Mouse (Mus musculus): ENCODE measurements around the gene Gmpr2. TPM values are rescaled to one million over a fixed set of nuclear protein-coding genes. Genes with fewer than 3 reads are reported as not detected.
A peak's percentile ranks its signal among the peaks of the same experiment; 100 is the strongest.

The Gmpr2 gene
- polyA plus RNA-seq, 1 experiment from 2014 or later: 74.2 TPM

- ATAC-seq (ENCODE audit: low FRiP score, low TSS enrichment): no peak
- WGBS: 77% methylated on average over 7 of the region's 7 CpGs
- no peaks in the 10 kb centered on the region for H3K9me3 ChIP-seq (ENCODE audit: low read length)
- H3K4me3 ChIP-seq (ENCODE audit: low read length): peak overlapping the region; percentile 94
- peak overlapping the region; percentile 74 for H3K4me2 ChIP-seq (replicated peaks; ENCODE audit: low read depth, low read length)
- H3K27me3 ChIP-seq (ENCODE audit: insufficient read depth, low read length): no peaks in the 10 kb centered on the region
- H3K9ac ChIP-seq (replicated peaks; ENCODE audit: low read length): peak overlapping the region; percentile 61
- peaks cover 15% of the 10 kb centered on the region for H3K4me1 ChIP-seq (ENCODE audit: insufficient read depth, low read length)
- peak overlapping the region; percentile 13; the same call in 1 of the 2 replicates for H3K27ac ChIP-seq (ENCODE audit: low read length)
- H3K36me3 ChIP-seq (ENCODE audit: insufficient read depth, low read length): peaks cover 32% of the 10 kb centered on the region
Observed at GRCm38 (mm10) chr14:55672741-55673060, 960 bp downstream of the Gmpr2 start.

- no peak overlapping the region for H3K4me2 ChIP-seq (replicated peaks; ENCODE audit: low read depth, low read length)
- H3K27ac ChIP-seq (ENCODE audit: low read length): no peak overlapping the region
- ATAC-seq (ENCODE audit: low FRiP score, low TSS enrichment): no peak
- no peak overlapping the region for H3K9ac ChIP-seq (replicated peaks; ENCODE audit: low read length)
- H3K9me3 ChIP-seq (ENCODE audit: low read length): no peaks in the 10 kb centered on the region
- H3K36me3 ChIP-seq (ENCODE audit: insufficient read depth, low read length): peaks cover 51% of the 10 kb centered on the region
- peaks cover 16% of the 10 kb centered on the region for H3K4me1 ChIP-seq (ENCODE audit: insufficient read depth, low read length)
- no peaks in the 10 kb centered on the region for H3K27me3 ChIP-seq (ENCODE audit: insufficient read depth, low read length)
- 90% methylated on average over 4 of the region's 4 CpGs for WGBS
- no peak overlapping the region for H3K4me3 ChIP-seq (ENCODE audit: low read length)
Observed at GRCm38 (mm10) chr14:55677615-55678014, 5.9 kb downstream of the Gmpr2 start.

GRCm38 (mm10) chr14:55681160-55682117 is 9.7 kb downstream of the Gmpr2 start, which contains the start of gene Tinf2:
Gene Tinf2, minus strand, starts transcription at chr14:55681820.
- H3K27me3 ChIP-seq (ENCODE audit: insufficient read depth, low read length): no peaks in the 10 kb centered on the region
- peak within 1 kb of the TSS; percentile 90 for H3K27ac ChIP-seq (ENCODE audit: low read length)
- H3K4me2 ChIP-seq (replicated peaks; ENCODE audit: low read depth, low read length): peak within 1 kb of the TSS; percentile 78
- peaks cover 12% of the 10 kb centered on the region; the same call in 1 of the 2 replicates for H3K4me1 ChIP-seq (ENCODE audit: insufficient read depth, low read length)
- H3K4me3 ChIP-seq (ENCODE audit: low read length): peak within 1 kb of the TSS; percentile 70
- ATAC-seq (ENCODE audit: low FRiP score, low TSS enrichment): peak; percentile 98
- no peaks in the 10 kb centered on the region for H3K9me3 ChIP-seq (ENCODE audit: low read length)
- H3K36me3 ChIP-seq (ENCODE audit: insufficient read depth, low read length): peaks cover 37% of the 10 kb centered on the region
- peak within 1 kb of the TSS; percentile 83 for H3K9ac ChIP-seq (replicated peaks; ENCODE audit: low read length)
- under 1% methylated on average over 66 of the region's 66 CpGs for WGBS

- Histone ChIP-seq H3K36me3 (ENCODE audit: insufficient read depth, low read length) (peaks cover 31% of the 10 kb centered on the region), H3K9me3 (ENCODE audit: low read length) (no peaks in the 10 kb centered on the region), H3K4me3 (ENCODE audit: low read length) (peak overlapping the region; percentile 70), H3K4me1 (ENCODE audit: insufficient read depth, low read length) (peaks cover 12% of the 10 kb centered on the region; the same call in 1 of the 2 replicates), H3K27ac (ENCODE audit: low read length) (peak overlapping the region; percentile 90; the same call in 1 of the 2 replicates), H3K9ac (replicated peaks; ENCODE audit: low read length) (peak overlapping the region; percentile 83), H3K27me3 (ENCODE audit: insufficient read depth, low read length) (no peaks in the 10 kb centered on the region), H3K4me2 (replicated peaks; ENCODE audit: low read depth, low read length) (peak overlapping the region; percentile 78)
- 14% methylated on average over 3 of the region's 3 CpGs for WGBS
- ATAC-seq (ENCODE audit: low FRiP score, low TSS enrichment): peak; percentile 16
Observed at GRCm38 (mm10) chr14:55682118-55682493, 10.4 kb downstream of the Gmpr2 start.

GRCm38 (mm10) chr14:55689433-55689832 is 17.7 kb downstream of the Gmpr2 start:
- Histone ChIP-seq H3K4me1 (ENCODE audit: insufficient read depth, low read length) (no peaks in the 10 kb centered on the region), H3K27me3 (ENCODE audit: insufficient read depth, low read length) (no peaks in the 10 kb centered on the region), H3K9me3 (ENCODE audit: low read length) (no peaks in the 10 kb centered on the region), H3K4me3 (ENCODE audit: low read length) (no peak overlapping the region), H3K27ac (ENCODE audit: low read length) (no peak overlapping the region), H3K4me2 (replicated peaks; ENCODE audit: low read depth, low read length) (no peak overlapping the region), H3K36me3 (ENCODE audit: insufficient read depth, low read length) (no peaks in the 10 kb centered on the region), H3K9ac (replicated peaks; ENCODE audit: low read length) (no peak overlapping the region)
- ATAC-seq (ENCODE audit: low FRiP score, low TSS enrichment): no peak
- 50% methylated on average over 10 of the region's 10 CpGs for WGBS

GRCm38 (mm10) chr14:55697226-55697625 is 25.5 kb downstream of the Gmpr2 start:
- no peaks in the 10 kb centered on the region for H3K9me3 ChIP-seq (ENCODE audit: low read length)
- WGBS: 82% methylated on average over 4 of the region's 4 CpGs
- no peaks in the 10 kb centered on the region for H3K27me3 ChIP-seq (ENCODE audit: insufficient read depth, low read length)
- H3K27ac ChIP-seq (ENCODE audit: low read length): no peak overlapping the region
- H3K4me2 ChIP-seq (replicated peaks; ENCODE audit: low read depth, low read length): no peak overlapping the region
- H3K4me3 ChIP-seq (ENCODE audit: low read length): no peak overlapping the region
- no peak for ATAC-seq (ENCODE audit: low FRiP score, low TSS enrichment)
- peaks cover 10% of the 10 kb centered on the region; the same call in 1 of the 2 replicates for H3K4me1 ChIP-seq (ENCODE audit: insufficient read depth, low read length)
- H3K36me3 ChIP-seq (ENCODE audit: insufficient read depth, low read length): no peaks in the 10 kb centered on the region
- H3K9ac ChIP-seq (replicated peaks; ENCODE audit: low read length): no peak overlapping the region

GRCm38 (mm10) chr14:55701131-55701530 is 29.4 kb downstream of the Gmpr2 start:
- Histone ChIP-seq H3K9me3 (ENCODE audit: low read length) (no peaks in the 10 kb centered on the region), H3K27me3 (ENCODE audit: insufficient read depth, low read length) (no peaks in the 10 kb centered on the region), H3K9ac (replicated peaks; ENCODE audit: low read length) (no peak overlapping the region), H3K27ac (ENCODE audit: low read length) (no peak overlapping the region), H3K4me1 (ENCODE audit: insufficient read depth, low read length) (peaks cover 16% of the 10 kb centered on the region; the same call in 1 of the 2 replicates), H3K4me2 (replicated peaks; ENCODE audit: low read depth, low read length) (no peak overlapping the region), H3K36me3 (ENCODE audit: insufficient read depth, low read length) (no peaks in the 10 kb centered on the region), H3K4me3 (ENCODE audit: low read length) (no peak overlapping the region)
- peak; percentile 71 for ATAC-seq (ENCODE audit: low FRiP score, low TSS enrichment)
- 30% methylated on average over 9 of the region's 9 CpGs for WGBS

GRCm38 (mm10) chr14:55702761-55703160 is 31.0 kb downstream of the Gmpr2 start:
- Histone ChIP-seq H3K9ac (replicated peaks; ENCODE audit: low read length) (no peak overlapping the region), H3K4me3 (ENCODE audit: low read length) (no peak overlapping the region), H3K9me3 (ENCODE audit: low read length) (no peaks in the 10 kb centered on the region), H3K27ac (ENCODE audit: low read length) (no peak overlapping the region), H3K4me1 (ENCODE audit: insufficient read depth, low read length) (peaks cover 16% of the 10 kb centered on the region; the same call in 1 of the 2 replicates), H3K36me3 (ENCODE audit: insufficient read depth, low read length) (no peaks in the 10 kb centered on the region), H3K4me2 (replicated peaks; ENCODE audit: low read depth, low read length) (no peak overlapping the region), H3K27me3 (ENCODE audit: insufficient read depth, low read length) (no peaks in the 10 kb centered on the region)
- WGBS: 36% methylated on average over 6 of the region's 6 CpGs
- no peak for ATAC-seq (ENCODE audit: low FRiP score, low TSS enrichment)

GRCm38 (mm10) chr14:55706051-55706600 is 34.4 kb downstream of the Gmpr2 start:
- no peak for ATAC-seq (ENCODE audit: low FRiP score, low TSS enrichment)

GRCm38 (mm10) chr14:55707397-55707796 is 35.7 kb downstream of the Gmpr2 start:
- no peaks in the 10 kb centered on the region for H3K9me3 ChIP-seq (ENCODE audit: low read length)
- H3K9ac ChIP-seq (replicated peaks; ENCODE audit: low read length): no peak overlapping the region
- ATAC-seq (ENCODE audit: low FRiP score, low TSS enrichment): no peak
- no peak overlapping the region for H3K4me2 ChIP-seq (replicated peaks; ENCODE audit: low read depth, low read length)
- H3K4me1 ChIP-seq (ENCODE audit: insufficient read depth, low read length): peaks cover 6% of the 10 kb centered on the region; the same call in 1 of the 2 replicates
- H3K4me3 ChIP-seq (ENCODE audit: low read length): no peak overlapping the region
- WGBS: 85% methylated on average over 5 of the region's 5 CpGs
- peaks cover 4% of the 10 kb centered on the region for H3K27me3 ChIP-seq (ENCODE audit: insufficient read depth, low read length)
- H3K36me3 ChIP-seq (ENCODE audit: insufficient read depth, low read length): no peaks in the 10 kb centered on the region
- no peak overlapping the region for H3K27ac ChIP-seq (ENCODE audit: low read length)

More at GRCm38 (mm10) chr14:55706051-55706600, 34.4 kb downstream of the Gmpr2 start:
- Histone ChIP-seq H3K9ac (replicated peaks; ENCODE audit: low read length) (no peak overlapping the region), H3K36me3 (ENCODE audit: insufficient read depth, low read length) (no peaks in the 10 kb centered on the region), H3K27ac (ENCODE audit: low read length) (no peak overlapping the region), H3K4me1 (ENCODE audit: insufficient read depth, low read length) (peaks cover 6% of the 10 kb centered on the region; the same call in 1 of the 2 replicates), H3K9me3 (ENCODE audit: low read length) (no peaks in the 10 kb centered on the region), H3K4me3 (ENCODE audit: low read length) (no peak overlapping the region), H3K27me3 (ENCODE audit: insufficient read depth, low read length) (no peaks in the 10 kb centered on the region), H3K4me2 (replicated peaks; ENCODE audit: low read depth, low read length) (no peak overlapping the region)
- 90% methylated on average over 8 of the region's 8 CpGs for WGBS
